Mouse (Mus musculus) embryonic fibroblast, embryonic 13.5 days (primary cell): ENCODE measurements around the gene Itgb2l. TPM values are rescaled to one million over a fixed set of nuclear protein-coding genes. Genes with fewer than 3 reads are reported as not detected.

Experiments
- H3K27ac ChIP-seq: 2 replicates; pipeline ENCODE4 v1.5.1; 2012; ENCODE audit warnings: low read length, control low read depth, inconsistent platforms; ENCODE audit not compliant: insufficient read depth
- H3K4me1 ChIP-seq: 2 replicates; pipeline ENCODE4 v1.6.1; 2011; ENCODE audit warnings: low read length; ENCODE audit not compliant: control insufficient read depth, insufficient read depth
- H3K4me3 ChIP-seq: 2 replicates; pipeline ENCODE4 v1.5.1; 2011; ENCODE audit warnings: mild to moderate bottlenecking, control low read depth, low read length; ENCODE audit not compliant: insufficient read depth
- CTCF ChIP-seq: IDR thresholded peaks from 2 replicates; pipeline ENCODE4 v1.5.1; 2011; ENCODE audit warnings: mild to moderate bottlenecking, control low read depth, low read length, moderate library complexity, borderline replicate concordance; ENCODE audit not compliant: insufficient read depth
- POLR2A ChIP-seq: IDR thresholded peaks from 2 replicates; pipeline ENCODE4 v1.6.1; 2011; ENCODE audit warnings: low read depth, mild to moderate bottlenecking, control low read depth, low read length, moderate library complexity
- polyA plus RNA-seq: library from polyadenylated mRNA; stranded (reverse); fragments of >200 nt; gene quantifications from 2 replicates; pipeline ENCODE4 v1.2.4, GENCODE M21; 2011; ENCODE audit warnings: low read depth; ENCODE audit not compliant: missing spikeins, insufficient read length

Itgb2l gene
- polyA plus RNA-seq, 1 experiment: not detected

- no peak for TF ChIP-seq CTCF
- no peak for TF ChIP-seq POLR2A
- Histone ChIP-seq H3K4me1 (no peaks in the 10 kb centered on the region; the same call in 1 of the 2 replicates), H3K4me3 (no peak overlapping the region), H3K27ac (no peak overlapping the region)
Measured at GRCm38 (mm10) chr16:96434024-96434785, 9.2 kb downstream of the Itgb2l start.

- TF ChIP-seq POLR2A (no peak), CTCF (no peak)
- Histone ChIP-seq H3K4me1 (no peaks in the 10 kb centered on the region; the same call in 1 of the 2 replicates), H3K4me3 (no peak overlapping the region), H3K27ac (no peak overlapping the region)
Measured at GRCm38 (mm10) chr16:96433266-96433665, 10.2 kb downstream of the Itgb2l start.

DNA sequence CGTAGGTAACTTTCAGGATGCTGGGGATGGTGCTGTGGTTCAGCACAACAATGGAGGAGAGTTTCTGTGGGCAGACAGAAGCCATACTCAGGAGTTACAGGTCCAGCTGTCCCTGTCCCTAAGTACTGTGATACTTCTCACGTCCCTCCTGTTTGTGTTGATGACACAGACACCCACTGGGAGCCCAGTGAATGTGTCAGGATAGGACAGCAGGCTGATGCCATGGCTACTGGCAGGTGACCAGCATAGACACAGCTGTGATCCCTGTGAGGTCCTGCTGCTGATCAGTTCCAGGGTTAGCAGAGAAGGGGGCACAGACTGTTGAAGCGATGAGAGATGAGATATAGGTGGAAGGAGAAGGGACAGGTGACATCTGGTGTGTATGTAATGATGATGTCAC is 14.4 kb downstream of the Itgb2l start:
- no peak overlapping the region for H3K4me3 ChIP-seq
- no peaks in the 10 kb centered on the region for H3K4me1 ChIP-seq
- no peak for TF ChIP-seq CTCF
- TF ChIP-seq POLR2A: no peak
- no peak overlapping the region for H3K27ac ChIP-seq

GRCm38 (mm10) chr16:96426671-96427070 is 16.7 kb downstream of the Itgb2l start:
- H3K27ac ChIP-seq: no peak overlapping the region
- TF ChIP-seq POLR2A (no peak), CTCF (no peak)
- no peak overlapping the region for H3K4me3 ChIP-seq
- no peaks in the 10 kb centered on the region for H3K4me1 ChIP-seq

- no peak overlapping the region for H3K27ac ChIP-seq
- TF ChIP-seq CTCF (no peak), POLR2A (no peak)
- no peak overlapping the region for H3K4me3 ChIP-seq
- no peaks in the 10 kb centered on the region for H3K4me1 ChIP-seq
Measured at GRCm38 (mm10) chr16:96425044-96425443, 18.4 kb downstream of the Itgb2l start.

GRCm38 (mm10) chr16:96408064-96408465 is 35.4 kb downstream of the Itgb2l start:
- Histone ChIP-seq H3K4me3 (no peak overlapping the region), H3K27ac (no peak overlapping the region), H3K4me1 (no peaks in the 10 kb centered on the region)
- TF ChIP-seq POLR2A: no peak

DNA sequence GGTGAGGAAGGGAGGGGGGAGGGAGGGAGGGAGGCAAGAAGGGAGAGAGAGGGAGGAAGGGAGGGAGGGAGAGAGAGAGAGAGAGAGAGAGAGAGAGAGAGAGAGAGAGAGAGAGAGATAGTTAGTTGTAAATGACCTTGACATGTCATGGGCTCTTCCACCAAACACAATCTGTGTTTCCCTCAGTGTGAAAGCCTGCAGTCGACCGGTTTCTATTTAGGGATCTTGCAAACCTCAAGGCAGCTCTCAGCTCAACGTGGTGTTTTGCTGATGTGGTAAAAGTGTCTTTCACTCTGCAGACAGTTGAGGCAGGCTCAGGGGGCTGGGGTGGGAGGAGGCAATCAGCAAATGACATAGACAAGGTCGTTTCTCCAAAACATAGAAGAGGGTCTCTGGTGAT is 37.1 kb downstream of the Itgb2l start:
- H3K4me3 ChIP-seq: no peak overlapping the region
- no peak overlapping the region for H3K27ac ChIP-seq
- TF ChIP-seq CTCF (no peak), POLR2A (no peak)
- H3K4me1 ChIP-seq: no peaks in the 10 kb centered on the region

DNA sequence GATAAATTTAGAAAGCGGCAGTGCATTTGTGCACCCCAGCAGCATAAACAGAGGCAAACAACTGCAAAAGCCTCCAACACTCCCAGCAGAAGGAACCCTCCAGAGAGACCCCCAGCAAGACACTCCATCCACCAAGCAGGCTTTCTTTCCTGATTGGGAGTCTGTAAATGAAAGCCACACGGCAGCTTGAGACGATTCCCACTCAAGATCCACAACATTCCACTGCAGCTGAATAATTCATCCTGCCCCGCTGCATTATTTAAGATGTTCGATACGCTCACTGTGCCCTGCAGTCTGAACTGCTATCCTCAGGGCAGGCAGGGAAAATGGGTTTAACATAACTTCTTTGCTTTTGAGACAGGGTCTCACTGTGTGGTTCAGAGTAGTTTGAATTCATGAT is 41.1 kb downstream of the Itgb2l start:
- no peaks in the 10 kb centered on the region for H3K4me1 ChIP-seq
- no peak overlapping the region for H3K27ac ChIP-seq
- H3K4me3 ChIP-seq: no peak overlapping the region
- TF ChIP-seq POLR2A: no peak
- TF ChIP-seq CTCF: no peak

DNA sequence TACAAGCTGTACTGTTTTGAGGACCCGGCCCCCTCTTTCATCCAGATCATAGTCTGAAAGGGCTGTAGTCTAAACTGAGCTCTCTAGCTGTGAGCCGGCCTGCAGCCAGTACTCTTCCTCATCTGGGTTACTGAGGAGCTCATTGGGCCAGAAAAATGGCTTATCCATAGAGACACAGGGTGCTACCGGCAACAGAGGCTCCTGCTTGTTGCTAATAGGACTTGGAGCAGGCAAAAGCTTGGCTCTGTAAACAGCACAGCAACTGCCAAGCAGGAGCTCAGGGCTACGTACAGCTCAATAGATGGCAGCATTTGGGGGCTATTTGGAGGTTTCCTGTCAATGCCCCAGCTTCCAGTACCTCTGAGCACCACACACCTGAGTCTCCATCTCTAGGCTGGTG is 43.4 kb downstream of the Itgb2l start:
- no peak for TF ChIP-seq CTCF
- TF ChIP-seq POLR2A: no peak
- no peak overlapping the region for H3K27ac ChIP-seq
- no peak overlapping the region for H3K4me3 ChIP-seq
- no peaks in the 10 kb centered on the region; the same call in 1 of the 2 replicates for H3K4me1 ChIP-seq

- TF ChIP-seq CTCF: no peak
- TF ChIP-seq POLR2A: no peak
- Histone ChIP-seq H3K27ac (no peak overlapping the region), H3K4me3 (no peak overlapping the region), H3K4me1 (no peaks in the 10 kb centered on the region; the same call in 1 of the 2 replicates)
Measured at GRCm38 (mm10) chr16:96398806-96399205, 44.6 kb downstream of the Itgb2l start.
